Mouse (Mus musculus) adrenal gland, postnatal 14 days (tissue): ENCODE measurements around the gene Hoxa13. TPM values are rescaled to one million over a fixed set of nuclear protein-coding genes. Genes with fewer than 3 reads are reported as not detected.

Experiments
- DNase-seq: peaks from one replicate; pipeline ENCODE4 v3.0.0; 2021; ENCODE audit warnings: mixed read lengths
- total RNA-seq: library from RNA; stranded (reverse); gene quantifications from 2 replicates; pipeline ENCODE4 v1.2.3, GENCODE M21; 2021

Gene Hoxa13
- total RNA-seq, 1 experiment from 2014 or later: not detected

DNA sequence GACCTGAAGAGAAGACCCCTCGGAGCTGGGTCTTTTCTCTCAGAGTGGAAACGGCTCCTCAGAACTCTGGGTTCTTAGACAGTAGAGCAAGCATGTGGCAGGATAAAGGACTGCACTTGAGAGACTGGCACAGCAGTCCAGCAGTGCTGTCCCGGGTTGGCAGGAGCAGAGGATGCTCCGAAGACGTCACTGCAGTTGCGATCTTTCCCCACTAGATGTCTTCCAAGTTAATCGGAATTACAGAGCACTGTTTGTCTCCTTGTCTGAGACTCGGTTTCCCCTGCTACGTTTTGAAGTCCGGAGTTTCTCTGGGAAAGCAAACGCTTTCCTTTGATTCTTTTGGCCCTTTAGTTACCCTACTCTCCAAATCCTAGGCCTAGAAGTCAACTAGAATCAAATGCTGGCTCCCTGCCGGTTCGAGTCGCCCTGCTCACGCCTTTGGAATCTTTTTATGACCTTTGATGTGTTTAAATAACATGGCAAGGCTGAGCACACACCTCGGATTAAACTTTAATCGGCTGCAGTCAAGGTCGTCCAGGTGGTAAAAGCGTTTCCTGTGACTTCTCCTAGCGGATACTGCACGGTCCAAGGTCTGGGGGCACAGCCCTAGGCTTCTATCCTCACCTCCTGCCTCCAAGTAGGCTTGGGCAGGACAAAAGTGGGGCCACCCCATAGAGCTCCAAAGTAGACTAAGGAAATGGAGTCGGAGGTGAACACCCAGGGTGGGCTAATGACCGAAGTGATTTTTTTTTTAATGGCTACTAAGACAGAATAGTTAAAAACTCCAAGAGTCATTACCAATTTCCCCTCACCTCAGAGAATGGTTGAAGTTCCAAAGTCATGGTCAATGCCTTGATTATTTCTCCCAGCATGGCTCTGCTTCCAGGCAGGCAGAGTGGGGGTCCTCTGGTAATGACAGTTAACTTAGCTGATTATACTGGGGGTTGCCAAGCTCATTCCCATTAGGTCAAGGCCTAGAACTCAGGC is 10.1 kb upstream of the Hoxa13 start:
- peak; percentile 76 for DNase-seq

DNA sequence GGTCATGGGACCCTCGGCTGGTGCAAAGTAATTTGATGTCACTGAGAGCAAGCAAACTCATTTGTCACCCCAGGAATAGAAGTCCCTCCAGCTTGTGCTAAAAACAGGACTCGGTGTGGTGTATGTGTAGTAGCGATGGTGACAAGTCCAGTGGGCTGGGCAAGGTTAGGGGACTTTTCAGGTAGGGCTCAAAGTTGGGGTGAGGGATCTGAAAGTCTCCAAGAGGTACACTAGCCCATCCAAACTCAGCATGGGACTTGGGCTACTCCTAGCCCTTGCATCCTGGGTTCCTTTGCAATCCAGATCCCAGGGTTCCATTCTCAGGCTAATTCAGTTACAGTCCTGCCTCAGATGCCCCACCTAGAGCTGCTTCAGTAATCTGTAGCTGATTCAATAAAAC is 8.1 kb upstream of the Hoxa13 start:
- DNase-seq: no peak

DNA sequence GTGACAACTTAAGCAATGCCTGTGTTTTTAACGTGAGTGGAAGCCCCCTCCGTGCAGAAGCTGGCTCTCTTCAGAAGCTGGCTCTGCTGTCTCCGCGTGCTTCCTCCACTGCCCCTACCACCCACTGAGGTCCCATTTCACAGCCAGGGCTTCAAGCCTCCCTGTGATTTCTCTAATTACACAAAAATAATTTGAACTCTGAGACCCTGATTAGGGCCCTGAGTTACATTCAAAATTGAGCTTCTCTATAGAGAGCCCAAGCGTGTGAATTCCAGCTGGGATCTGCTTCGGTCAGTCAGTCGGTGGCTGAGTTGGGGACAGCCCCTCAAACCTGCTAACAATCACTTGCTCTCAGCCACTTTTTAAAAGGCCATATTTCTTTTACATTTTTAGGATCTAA is 7.7 kb upstream of the Hoxa13 start:
- DNase-seq: no peak

DNA sequence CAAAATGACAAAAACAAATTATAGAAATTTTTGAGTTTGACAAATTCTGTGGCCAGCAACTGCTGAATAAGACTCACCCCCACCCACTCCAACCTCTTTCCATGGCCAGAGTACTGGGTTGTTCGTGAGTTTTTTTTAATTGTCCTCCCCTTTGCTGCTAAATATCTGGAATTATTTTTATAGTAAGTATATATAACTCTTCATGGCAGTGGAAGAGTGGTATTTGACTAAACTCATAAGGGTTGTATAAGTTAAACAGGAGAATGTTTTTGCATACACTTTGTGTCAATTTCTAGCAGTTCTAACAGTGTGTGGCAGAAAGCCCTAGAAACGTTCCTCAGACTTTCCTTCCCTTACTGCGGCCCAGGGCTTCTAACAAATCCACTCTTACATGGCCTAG is 7.0 kb upstream of the Hoxa13 start:
- no peak for DNase-seq

DNA sequence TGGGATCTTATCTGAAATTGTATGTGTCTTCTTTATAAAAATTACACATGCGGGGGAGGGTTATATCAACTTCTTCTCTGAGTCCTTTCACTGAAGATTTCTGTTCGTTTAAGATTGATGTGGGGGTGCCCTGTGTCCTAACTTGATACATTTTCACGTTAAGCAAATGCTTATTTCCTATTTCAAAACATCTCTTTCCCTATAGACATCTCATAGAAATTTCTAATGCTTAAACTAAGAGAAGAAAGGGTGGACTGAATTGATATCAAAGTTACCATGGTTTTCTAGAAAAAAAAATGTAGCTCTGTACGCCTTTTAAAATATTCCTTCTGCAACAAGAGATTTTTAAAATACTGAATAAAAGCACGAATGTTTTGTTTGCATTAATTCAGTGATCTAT is 6.5 kb upstream of the Hoxa13 start:
- no peak for DNase-seq

DNA sequence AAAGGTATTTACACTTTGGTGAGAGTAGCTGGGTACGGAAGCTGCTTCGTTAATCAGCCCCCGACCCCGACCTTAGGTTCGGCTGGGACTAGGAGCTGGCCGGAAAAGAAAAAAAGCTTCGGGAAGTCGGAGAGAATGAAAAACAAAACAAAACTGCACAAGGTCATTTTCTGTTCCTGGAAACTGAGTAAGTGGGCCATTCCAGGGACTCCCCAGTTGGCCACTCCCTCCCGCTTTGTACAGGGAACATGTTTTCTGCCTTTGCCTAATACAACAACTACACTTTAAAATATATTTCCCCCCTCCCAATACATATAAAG is 5.9 kb upstream of the Hoxa13 start:
- DNase-seq: no peak

DNA sequence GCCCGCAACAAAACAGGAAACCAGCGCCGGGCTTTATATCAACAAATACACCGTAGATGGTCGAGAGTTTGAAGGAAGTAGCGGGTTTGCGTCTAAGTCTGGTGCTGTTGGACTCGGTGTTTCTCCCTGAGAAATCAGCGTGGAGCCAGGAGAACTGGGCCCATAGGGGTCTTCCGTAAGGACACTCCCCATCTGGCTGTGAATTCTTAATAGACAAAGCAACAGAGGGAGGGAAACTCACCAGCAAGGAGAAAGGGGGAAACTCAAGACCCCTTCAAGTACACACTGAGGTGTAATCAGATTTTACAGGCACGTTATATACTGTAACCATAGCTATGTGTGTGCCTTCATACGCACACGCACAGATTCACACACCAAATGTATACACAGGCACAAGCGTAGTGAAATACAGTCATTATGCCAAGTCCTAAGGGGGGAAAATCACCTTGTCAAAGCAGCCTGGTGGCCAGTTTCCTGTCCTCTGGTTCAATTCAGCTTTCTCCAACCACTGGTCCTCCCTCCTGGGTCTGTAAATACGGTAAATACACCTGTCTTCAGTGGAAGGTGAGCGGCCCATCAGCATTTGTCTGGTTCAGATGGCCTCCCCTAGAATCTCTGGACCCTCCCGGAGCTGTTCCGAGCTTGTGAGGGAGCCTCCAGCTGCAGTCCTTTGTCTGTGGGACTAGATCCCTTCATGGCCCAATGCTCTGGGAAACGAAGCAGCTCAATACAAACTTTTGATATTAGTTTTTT is 5.4 kb upstream of the Hoxa13 start:
- no peak for DNase-seq

DNA sequence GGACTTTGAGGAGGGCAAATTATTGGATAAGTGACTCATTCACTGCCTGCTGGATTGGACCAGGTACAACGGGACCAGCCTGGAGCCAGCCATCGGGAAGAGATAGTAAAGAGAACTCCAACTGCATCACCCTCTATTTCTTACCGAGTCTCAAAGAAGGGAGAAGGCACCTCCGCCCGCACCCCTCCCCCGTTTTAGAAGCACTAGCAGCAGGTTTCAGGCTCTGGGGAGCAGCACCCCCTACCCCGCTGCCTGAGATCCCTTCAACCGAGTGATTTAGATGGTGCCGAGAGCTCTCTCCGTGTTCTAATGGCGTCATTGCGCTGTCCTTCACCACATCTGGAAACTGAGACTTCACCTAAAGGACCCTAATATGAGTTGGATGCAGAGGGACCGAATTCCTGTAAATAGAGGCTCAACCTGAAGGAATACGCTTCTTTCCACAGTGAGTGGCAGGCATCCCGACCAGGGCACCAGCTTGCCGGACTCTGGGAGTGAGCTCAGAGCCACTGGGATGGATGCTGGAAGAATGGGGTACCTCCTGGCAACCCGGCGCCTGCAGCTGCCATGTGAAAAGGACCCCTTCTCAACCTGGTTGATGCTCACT is 4.7 kb upstream of the Hoxa13 start:
- DNase-seq: no peak

DNA sequence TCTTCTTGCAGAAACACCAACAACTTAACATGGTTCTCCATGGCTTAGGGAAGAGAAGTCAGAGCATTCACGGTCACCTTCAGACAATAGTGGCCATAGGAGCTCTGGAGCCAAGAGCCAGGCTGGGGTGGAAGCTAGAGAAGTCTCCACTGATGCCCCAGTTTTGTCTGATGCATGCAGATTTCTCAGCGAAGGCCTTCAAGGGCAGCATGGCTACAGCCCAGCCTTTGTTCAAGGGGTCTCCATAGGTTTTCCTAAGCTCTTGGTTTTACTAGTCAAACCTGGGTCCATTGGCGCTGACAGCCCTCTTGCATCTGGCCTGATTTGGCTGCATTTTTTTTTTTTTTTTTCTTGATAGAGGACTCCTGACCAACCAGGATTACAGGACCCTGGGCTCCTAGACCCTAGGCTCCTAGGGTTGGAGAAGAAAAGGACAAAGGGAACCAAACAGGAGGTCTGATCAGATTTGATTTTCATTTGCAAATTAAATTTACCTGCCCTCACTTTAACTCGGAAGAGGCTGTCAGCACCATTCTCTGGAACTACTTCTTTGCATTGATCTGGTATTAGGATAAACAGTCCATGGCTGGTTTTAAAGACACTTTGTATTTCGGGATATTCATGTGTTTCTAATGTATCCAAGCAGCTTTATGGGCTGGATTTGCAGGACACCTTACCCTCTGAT is 3.6 kb upstream of the Hoxa13 start:
- no peak for DNase-seq

DNA sequence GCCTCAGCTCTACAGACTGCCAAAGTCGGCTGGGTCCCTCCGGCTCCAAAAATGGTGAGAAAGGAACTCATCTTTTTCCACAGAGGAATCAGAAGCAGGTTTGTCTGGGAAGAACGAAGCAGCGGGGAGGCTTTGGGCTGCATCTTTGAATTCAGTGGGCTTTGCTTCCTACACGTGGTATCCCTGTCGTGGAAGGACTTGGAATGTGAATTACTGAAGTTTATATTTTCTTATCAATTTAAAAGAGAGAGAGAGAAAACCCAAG is 2.6 kb upstream of the Hoxa13 start:
- no peak for DNase-seq

DNA sequence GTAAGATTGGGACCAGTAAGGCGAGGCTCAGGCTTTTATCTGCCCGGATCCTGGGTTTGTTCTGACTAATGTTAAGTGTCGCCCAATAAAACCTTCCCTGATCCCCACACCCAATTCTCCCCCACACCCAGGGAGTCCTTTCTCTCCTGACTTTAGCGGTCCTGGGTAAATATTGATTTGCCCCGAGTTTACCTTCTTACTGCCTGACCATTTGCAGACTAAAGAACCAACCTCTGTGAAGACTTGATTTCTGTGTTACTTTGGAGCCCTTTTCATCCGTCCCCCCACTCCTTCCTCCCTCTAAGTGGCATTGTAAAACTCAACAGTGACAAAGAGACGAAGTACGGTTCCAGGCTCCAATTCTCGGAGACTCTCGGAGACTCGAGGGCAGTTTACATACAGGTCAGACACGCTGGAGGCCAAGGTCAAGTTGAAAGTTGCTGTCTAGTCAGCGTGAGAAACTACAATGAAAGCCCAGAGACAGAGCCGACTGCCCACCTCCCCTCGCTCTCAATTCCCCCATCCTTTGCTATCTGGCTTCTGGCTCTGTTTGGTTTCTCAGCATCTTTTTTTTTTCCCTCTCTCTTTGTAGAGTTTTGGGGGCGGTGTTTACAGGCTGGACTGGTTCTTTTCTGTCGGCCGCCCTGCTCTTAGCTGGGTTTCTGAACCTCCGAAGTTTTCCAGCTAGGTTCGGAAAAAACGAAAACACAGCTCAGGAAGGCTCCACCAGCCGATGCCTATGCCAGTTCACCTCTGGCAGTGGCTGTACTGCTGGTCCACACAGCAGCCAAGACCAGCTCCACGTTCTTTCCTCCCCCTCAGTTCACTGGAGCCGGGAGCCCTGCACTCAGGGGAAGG is 2.0 kb upstream of the Hoxa13 start:
- no peak for DNase-seq

DNA sequence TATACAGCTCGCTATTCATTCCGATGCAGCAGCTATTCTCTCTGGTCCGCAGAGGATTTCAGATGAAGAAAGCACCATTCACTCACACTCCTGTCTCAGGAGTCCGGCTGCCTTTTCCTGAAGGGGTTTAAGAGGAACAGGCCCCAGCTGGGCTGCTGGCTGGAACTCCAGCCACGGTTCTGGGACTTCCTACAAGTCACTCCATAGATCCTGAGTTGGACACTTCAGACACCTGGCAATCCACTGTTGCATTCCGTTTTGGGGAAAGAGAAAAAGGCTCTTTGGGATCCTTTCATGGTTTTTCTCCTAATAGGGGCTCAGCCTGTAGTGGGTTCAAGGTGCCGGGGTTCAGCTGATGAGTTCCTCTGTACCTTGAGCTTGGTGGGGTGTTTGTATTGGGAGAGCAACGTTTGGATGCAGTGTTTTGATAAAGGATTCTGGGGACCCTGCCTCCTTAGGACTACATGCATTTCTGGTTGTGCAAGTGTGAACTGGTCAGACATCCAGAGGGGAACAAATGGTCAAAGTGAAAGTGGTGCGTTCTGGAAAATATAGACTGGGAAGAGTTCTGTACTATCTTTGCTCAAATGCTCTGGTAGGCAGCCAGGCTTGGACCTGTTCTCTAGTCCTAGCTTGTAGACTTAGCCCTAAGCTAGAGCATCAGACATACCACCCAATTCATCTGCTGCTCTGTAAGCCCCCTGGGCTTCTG is 1.2 kb upstream of the Hoxa13 start:
- no peak for DNase-seq

DNA sequence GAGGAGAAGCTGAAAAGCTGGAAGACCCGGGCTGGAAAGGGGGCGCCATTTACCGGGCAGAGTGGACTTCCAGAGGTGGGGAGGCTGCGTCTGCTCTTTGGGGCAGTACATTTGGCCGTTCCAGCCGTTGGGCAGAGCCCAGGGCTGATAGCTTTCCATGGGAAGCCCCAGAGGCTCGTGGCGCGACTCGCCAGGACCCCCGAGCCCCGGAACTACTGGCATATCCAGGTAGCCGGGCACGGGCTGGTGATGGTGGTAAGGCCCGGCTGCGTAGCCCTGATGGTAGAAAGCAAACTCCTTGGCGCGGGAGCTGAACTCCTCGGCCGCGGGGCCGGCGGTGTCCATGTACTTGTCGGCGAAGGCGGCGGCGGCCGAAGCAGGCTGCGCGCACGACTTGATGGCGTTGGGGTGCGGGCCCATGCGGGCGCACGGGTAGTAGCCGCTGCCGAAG is 844 bp downstream of the Hoxa13 start:
- DNase-seq: no peak

DNA sequence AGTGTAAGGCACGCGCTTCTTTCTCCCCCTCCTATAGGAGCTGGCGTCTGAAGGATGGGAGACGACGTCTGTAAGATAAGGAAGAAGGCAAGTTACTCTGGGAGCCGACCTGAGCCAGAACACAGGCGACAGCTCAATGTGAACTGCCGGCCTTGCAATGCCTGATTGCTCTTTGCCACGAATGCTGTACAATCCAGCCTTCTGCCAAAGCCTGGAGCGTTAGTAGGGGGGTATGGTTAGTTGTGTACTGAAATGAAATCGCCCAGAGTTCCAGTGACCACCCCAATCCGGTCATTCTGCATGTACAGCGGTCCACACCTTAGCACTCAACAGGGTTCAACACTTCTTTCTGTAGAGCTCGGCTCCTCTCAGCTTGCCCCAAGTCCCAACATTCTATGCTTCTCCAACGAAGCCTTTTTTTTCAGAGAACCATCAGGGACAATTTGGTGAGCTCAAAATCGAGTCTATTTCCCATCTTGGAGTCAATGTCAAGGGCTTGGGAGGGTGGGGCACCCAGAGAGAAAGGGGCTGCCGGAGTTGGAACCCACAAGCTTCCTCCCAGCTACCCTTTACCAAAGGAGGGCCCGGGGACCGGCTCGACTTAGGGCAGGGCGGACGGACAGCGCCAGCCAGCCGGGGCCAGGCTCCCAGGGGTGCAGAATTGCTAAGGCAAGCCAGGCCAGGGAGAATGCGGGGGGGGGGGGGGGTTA is 1.4 kb downstream of the Hoxa13 start:
- no peak for DNase-seq

DNA sequence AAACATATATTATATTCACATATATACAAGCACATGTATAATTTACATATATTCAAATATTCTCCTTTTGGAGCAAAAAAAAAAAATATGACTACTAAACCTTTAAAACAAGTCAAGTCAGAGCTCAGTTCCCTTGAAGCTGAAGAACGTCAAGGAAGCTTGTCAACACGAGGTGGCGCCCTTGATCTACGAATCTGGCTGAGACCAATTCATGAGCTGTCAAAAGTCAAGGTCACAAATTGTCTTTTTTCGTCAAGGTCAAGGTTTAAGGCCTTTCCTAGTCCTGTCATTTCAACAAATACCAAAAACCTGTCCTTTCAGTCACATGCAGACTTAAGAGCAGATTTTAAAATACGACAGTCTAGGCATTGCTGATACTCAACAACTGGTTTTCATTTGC is 3.7 kb downstream of the Hoxa13 start:
- DNase-seq: peak; percentile 84

DNA sequence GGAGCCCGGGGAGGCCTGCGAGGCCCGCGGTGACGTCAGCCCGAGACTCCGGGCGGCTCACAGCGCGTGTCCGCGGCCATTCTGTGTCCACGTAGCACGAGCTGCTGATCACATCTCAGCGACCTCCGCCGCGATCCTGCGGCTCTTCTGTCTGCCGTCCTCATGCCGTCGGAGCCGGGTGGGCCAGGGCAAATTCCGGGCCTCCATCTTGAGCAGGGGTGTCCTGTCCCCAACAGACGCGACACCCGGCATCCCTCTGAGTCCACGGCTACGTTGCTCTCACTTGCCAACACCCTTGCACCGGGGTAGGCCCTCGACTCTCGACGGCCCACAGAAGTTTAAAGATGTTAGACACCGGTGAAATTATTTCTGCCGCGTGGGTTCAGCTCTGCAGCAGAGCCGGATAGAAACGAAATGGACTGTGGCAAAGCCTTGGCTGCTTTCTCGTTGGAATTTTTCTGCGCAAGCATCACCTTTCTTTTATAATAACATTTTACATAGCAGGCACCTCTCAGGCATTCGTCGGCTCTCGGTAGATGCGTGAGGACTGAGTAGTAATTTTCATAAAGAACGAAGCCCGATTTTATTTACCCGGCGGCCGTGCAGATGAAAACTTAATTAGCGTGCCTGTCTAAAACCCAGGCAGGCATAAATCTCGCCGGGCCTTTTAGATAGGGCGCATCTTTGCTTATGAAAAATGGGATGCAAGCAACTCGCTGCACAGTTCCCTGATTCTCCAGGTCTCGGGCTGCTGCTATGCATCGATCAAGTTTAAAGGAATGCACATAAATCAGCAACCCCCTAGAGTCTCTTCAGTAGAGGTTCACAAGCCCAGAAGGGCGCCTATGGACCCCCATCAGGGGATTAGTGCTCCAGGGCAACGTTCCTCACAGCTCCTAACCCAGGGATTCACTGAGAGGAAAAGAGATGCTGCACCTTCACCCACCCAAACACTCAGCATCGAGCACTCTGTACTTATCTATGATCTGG is 6.9 kb downstream of the Hoxa13 start:
- DNase-seq: no peak

DNA sequence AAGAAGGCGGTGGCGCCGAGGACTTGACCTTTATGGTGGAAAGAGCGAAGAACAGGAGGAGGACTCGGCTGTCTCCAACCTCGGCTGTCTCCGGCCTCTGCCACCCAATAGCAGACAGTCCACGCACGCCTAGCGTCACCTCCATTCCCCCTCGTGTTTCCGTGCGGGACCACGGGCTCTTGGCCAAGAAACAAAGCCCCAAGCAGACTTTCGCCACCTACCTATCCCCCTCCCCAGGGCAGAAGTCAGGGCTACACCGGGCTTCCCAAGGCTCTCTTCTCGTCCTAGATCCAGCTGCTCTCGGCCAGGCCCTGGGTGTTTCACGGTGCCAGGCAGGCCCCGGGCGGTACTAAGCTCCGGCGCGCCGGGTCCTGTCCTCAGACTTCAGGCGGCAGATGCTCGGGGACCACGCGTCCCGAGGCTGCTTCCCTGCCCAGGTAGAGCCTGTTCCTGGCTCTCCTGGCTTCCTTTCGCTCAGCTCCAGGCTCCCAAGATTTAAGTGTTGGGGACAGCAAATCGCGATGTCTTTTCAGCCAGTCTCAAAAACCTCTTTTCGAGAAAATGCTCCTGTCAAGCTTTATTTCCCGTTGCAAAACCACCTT is 7.8 kb downstream of the Hoxa13 start:
- no peak for DNase-seq

DNA sequence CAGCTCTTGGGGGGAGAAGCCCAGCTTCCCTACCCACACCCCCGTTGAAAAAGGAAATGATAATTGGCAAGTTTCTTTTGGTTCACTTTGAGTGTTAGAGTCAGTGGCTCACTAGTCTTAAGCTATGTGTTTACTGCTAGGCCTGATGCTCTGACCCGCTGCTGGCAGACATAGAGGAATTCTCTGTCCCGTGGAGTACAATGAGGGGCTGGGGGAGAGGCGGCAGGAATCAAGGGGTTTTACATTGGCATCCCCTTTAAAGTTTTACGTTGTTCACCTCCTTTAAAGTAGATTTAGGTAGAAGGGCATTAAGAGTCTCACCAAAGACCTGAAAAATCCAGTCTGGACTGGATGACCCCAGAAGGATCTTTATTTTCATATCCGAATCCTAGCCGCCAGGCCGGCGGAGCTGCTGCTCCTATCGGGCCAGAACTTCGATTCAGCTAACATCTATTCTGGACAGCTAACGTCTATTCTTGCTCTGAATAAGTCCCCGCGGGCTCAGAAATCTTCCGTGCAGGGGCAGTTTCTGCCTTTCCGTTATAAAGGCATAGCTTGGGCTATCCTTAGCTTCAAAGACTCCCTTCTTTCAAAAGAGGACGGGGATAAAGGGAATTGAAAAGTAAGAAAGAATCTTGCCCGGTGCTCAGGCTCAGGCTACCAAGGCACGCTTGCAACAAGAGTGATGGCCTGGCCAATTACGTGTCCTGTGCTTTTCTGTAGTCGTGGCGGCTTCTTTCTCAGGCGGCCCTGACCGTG is 8.5 kb downstream of the Hoxa13 start:
- no peak for DNase-seq
